Mouse (Mus musculus): Measurements from ENCODE around the gene Cass4. TPM values are rescaled to one million over a fixed set of nuclear protein-coding genes. Genes with fewer than 3 reads are reported as not detected.

The Cass4 gene
- polyA plus RNA-seq, 1 experiment from 2014 or later, result 0.06 TPM

GRCm38 (mm10) chr2:172480296-172480695 is 86.7 kb downstream of the Cass4 start:
- no peak overlapping the region for H3K4me2 ChIP-seq (ENCODE audit: low read length)
- 69% methylated on average over 7 of the region's 7 CpGs for WGBS
- no peak for ATAC-seq

DNA sequence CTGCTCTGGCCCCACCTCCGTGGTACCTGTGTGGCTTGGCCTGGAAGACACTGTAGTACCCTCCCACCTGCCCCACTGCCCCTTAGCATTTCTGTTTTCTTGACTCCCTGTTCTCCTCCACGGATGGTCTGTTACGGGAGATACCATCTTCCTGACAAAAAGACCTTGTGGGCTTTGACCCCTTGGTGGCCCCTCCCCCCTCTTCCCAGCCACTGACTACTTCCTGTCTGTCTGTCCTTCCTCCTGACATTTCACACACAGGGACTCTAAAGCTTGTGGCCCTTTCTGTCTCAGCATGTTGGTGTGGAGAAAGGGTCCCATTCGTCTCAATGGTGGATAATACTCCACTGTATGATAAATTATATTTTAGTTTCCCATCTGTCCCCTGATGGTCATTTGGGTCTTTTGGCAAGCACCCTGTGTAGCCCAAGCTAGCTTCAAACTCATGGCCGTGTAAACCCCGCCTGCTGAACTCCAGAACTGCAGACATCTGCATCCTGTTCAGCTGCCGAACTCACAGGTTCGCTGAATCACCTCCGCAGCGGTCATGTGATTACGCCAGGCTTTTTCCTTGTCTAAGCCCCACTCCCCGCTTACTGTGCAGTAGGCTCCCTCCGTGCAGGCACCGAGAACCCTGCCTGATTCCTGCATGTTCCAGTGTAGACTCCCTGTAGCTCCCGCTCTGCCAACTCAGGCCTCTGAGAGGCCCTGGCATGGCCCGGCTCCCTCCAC is 88.2 kb downstream of the Cass4 start:
- H3K4me1 ChIP-seq (ENCODE audit: control insufficient read depth, insufficient read depth, low read depth, low read length), result no peaks in the 10 kb centered on the region
- WGBS, result 84% methylated on average over 16 of the region's 16 CpGs
- no peak overlapping the region for H3K4me2 ChIP-seq (ENCODE audit: low read length)
- H3K27me3 ChIP-seq (replicated peaks; ENCODE audit: control insufficient read depth, insufficient read depth, low read length), result peaks cover under 1% of the 10 kb centered on the region; the same call in 1 of the 2 replicates
- no peak overlapping the region for H3K9ac ChIP-seq (ENCODE audit: low read depth, low read length)
- no peaks in the 10 kb centered on the region for H3K36me3 ChIP-seq (ENCODE audit: control insufficient read depth, insufficient read depth, low read length)
- no peak overlapping the region for H3K4me3 ChIP-seq (ENCODE audit: low read length)
- no peak overlapping the region for H3K27ac ChIP-seq (ENCODE audit: low read depth, low read length)
- no peak for ATAC-seq
- H3K9me3 ChIP-seq (ENCODE audit: control insufficient read depth, low read length), result no peaks in the 10 kb centered on the region

More at GRCm38 (mm10) chr2:172480296-172480695, 86.7 kb downstream of the Cass4 start:
- Histone ChIP-seq H3K36me3 (ENCODE audit: control insufficient read depth, insufficient read depth, low read length) (no peaks in the 10 kb centered on the region), H3K9ac (ENCODE audit: low read depth, low read length) (no peak overlapping the region), H3K4me1 (ENCODE audit: control insufficient read depth, insufficient read depth, low read depth, low read length) (no peaks in the 10 kb centered on the region), H3K9me3 (ENCODE audit: control insufficient read depth, low read length) (no peaks in the 10 kb centered on the region), H3K27ac (ENCODE audit: low read depth, low read length) (no peak overlapping the region), H3K4me3 (ENCODE audit: low read length) (no peak overlapping the region), H3K27me3 (replicated peaks; ENCODE audit: control insufficient read depth, insufficient read depth, low read length) (peaks cover 2% of the 10 kb centered on the region; the same call in 1 of the 2 replicates)

Other genes with a start within 250 kb of the Cass4 start
- gene Mc3r, start 145.3 kb upstream of the Cass4 start, polyA plus RNA-seq (2015; fragmentation: Nextera tagmentation; extraction: Ambion mirVana), result 0.11 and 0.19 TPM in 2 replicates
- 18.8 and 20.8 TPM in 2 replicates for gene Fam210b, start 48.2 kb upstream of the Cass4 start, polyA plus RNA-seq (2015; fragmentation: Nextera tagmentation; extraction: Ambion mirVana)
- 17.0 and 20.8 TPM in 2 replicates for gene Aurka, start 23.3 kb upstream of the Cass4 start, polyA plus RNA-seq (2015; fragmentation: Nextera tagmentation; extraction: Ambion mirVana)
- gene Cstf1, start 23.1 kb upstream of the Cass4 start, polyA plus RNA-seq (2015; fragmentation: Nextera tagmentation; extraction: Ambion mirVana), result 20.8 and 23.8 TPM in 2 replicates
- gene Rtf2, start 46.8 kb downstream of the Cass4 start, polyA plus RNA-seq (2015; fragmentation: Nextera tagmentation; extraction: Ambion mirVana), result 95.1 and 96.1 TPM in 2 replicates
- gene Gcnt7, start 64.8 kb downstream of the Cass4 start, polyA plus RNA-seq (2015; fragmentation: Nextera tagmentation; extraction: Ambion mirVana), result 0.96 and 1.4 TPM in 2 replicates
- gene Fam209, start 78.7 kb downstream of the Cass4 start, polyA plus RNA-seq (2015; fragmentation: Nextera tagmentation; extraction: Ambion mirVana), result 0.24 and 0.31 TPM in 2 replicates
- 0.11 and 0.80 TPM in 2 replicates for gene Tfap2c, start 155.8 kb downstream of the Cass4 start, polyA plus RNA-seq (2015; fragmentation: Nextera tagmentation; extraction: Ambion mirVana)

Data from hindbrain, embryonic 16.5 days (tissue).